Mouse (Mus musculus) adrenal gland, adult 18-20 months (tissue): Measurements from ENCODE around the gene Nr0b2. TPM values are rescaled to one million over a fixed set of nuclear protein-coding genes. Genes with fewer than 3 reads are reported as not detected.

Experiments used
- DNase-seq, 2 experiments: peaks; one replicate each; pipeline ENCODE4 v3.0.0; 2021 to 2022; ENCODE audit warnings: low spot score in 2 of 2
- microRNA-seq, 2 experiments: library from miRNA; unstranded; fragments of <30 nt; microRNA quantifications; one replicate each; pipeline ENCODE4 v1.2.0; 2021; ENCODE audit warnings: borderline number of aligned reads in 2 of 2
- total RNA-seq, 2 experiments: library from RNA; stranded (reverse); gene quantifications; 1 replicate in 1 of 2; 2 replicates in 1 of 2; pipeline ENCODE4 v1.2.3; 2021

Nr0b2 gene
- total RNA-seq, 2 experiments from 2014 or later, result 48.6 to 60.7 TPM

DNA sequence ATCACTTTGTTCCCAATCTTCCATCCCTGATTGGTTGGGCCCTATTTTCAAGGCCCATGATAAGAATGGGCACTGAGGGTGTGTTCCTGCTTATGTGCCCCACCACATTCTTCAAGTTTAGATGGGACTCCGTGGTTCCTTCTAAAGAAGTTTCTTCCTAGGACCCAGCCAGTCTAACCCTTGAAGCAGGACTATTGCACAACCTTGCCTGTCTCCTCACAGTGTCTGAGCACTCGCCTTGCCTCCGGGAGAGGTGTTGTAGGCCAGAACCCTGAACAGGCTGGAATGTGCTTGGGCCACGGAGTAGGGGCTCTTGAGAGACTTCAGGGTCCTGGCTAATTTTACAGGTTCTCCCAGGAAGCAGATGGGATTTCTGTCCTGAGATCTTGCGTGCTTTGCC lies 49.9 kb downstream of the Nr0b2 start:
- DNase-seq, result no peak

DNA sequence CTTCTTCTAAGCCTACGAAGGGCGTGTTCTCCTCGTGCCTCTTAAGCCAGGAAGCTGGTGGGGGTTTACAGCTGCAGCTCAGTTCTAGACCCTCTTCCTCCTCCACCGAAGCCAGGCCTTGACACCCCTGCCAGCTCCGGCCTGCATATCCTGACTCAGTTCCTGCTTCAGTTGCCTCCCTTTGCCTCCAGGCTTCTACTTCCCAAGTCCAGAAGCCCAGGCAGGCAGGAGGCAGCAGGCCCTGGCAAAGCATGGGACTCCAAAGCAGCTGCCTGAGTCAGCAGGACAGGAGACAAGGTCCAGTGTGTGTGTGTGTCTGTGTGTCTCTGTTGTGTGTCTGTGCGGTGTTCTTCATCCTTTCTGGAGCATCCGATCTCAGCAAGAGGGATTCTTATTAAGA lies 51.0 kb downstream of the Nr0b2 start:
- no peak for DNase-seq

DNA sequence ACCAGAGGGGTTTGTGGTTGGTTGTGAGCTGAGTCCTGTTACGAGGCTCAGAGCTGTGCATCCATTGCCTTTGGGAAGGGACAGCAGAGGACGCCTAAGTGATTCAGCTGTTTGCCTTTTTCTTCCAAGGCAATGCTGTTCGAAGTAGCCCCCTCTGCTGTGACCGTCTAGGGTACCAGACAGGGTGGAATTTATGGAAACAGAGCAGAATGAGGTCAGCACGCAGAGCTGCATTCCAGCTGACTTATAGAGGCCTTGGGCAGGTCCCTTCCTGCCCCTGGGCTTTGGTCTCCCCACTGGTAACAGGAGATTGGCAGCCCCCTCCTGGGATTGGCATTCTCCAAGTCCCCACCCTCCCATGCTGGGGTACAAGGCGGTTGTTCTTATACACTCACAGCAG lies 51.7 kb downstream of the Nr0b2 start:
- DNase-seq, result no peak

DNA sequence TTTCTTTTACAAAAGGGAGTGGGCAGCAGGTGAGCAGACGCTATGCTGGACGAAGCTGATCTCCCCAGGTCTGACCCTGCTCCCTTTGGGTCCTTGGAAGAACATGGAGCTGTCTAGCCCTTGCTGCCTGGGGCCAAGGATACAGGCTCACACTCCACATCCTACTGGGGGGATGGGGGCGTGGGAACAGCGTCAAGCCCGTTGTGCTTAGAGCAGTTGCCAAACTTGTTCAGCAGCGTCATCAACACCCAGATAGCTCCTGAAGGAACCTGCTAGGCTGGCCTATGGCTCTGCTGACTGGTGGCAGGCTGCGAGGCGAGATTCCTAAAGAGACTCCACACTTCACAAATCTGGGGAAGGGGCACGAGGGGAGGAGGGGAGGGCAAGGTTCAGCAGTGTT lies 52.2 kb downstream of the Nr0b2 start:
- DNase-seq, result no peak

Small RNA genes within 50 kb of the gene (microRNA-seq; reads per million reads assigned to microRNA genes)
- gene Gm23158, result 0 reads per million in 2 experiments

Other genes with a start within 250 kb of the Nr0b2 start
- 10 to 100 TPM; 57.6 to 63.6 TPM for gene Wdtc1, start 199.9 kb upstream of the Nr0b2 start, total RNA-seq
- 10 to 100 TPM; 44.5 to 55.0 TPM for gene Slc9a1, start 183.7 kb upstream of the Nr0b2 start, total RNA-seq
- 1 to 10 TPM; 2.0 to 4.6 TPM for gene Tent5b, start 73.2 kb upstream of the Nr0b2 start, total RNA-seq
- 1 to 10 TPM; 4.4 to 5.3 TPM for gene Trnp1, start 54.8 kb upstream of the Nr0b2 start, total RNA-seq
- under 1 TPM; 0.42 to 0.99 TPM for gene Kdf1, start 34.4 kb upstream of the Nr0b2 start, total RNA-seq
- 100 to 1,000 TPM; 148 to 172 TPM for gene Nudc, start 7.4 kb upstream of the Nr0b2 start, total RNA-seq
- 1 to 10 TPM; 5.7 to 7.2 TPM for gene Gpatch3, start 21.4 kb downstream of the Nr0b2 start, total RNA-seq
- gene Gpn2, start 31.0 kb downstream of the Nr0b2 start, total RNA-seq, result 10 to 100 TPM; 16.2 to 16.4 TPM
- gene Sfn, start 48.8 kb downstream of the Nr0b2 start, total RNA-seq, result 1 to 10 TPM; 1.4 to 1.9 TPM
- 10 to 100 TPM; 19.6 to 34.5 TPM for gene Zdhhc18, start 96.8 kb downstream of the Nr0b2 start, total RNA-seq
- 10 to 100 TPM; 16.3 to 20.4 TPM for gene Pigv, start 119.3 kb downstream of the Nr0b2 start, total RNA-seq
- 10 to 100 TPM; 37.9 to 43.6 TPM for gene Arid1a, start 203.4 kb downstream of the Nr0b2 start, total RNA-seq